Mouse (Mus musculus) G1E (cell line): ENCODE results near the gene Dus2. TPM values are rescaled to one million over a fixed set of nuclear protein-coding genes. Genes with fewer than 3 reads are reported as not detected.
"Not testable (repeated sequence)": the region's sequence is repeated elsewhere in the genome, so short reads cannot be mapped to it uniquely, and the experiment has no call there.

Experiments
- ATAC-seq: 2 replicates; pipeline ENCODE4 v1.8.0; 2016; ENCODE audit warnings: mild to moderate bottlenecking; ENCODE audit not compliant: insufficient number of reproducible peaks, poor library complexity, low FRiP score, severe bottlenecking; ENCODE audit errors: extremely low read depth
- DNase-seq: peaks from one replicate; pipeline ENCODE4 v3.0.0; 2012; ENCODE audit warnings: low spot score
- H3K27me3 ChIP-seq: 2 replicates; pipeline ENCODE4 v1.6.1; 2012; ENCODE audit warnings: mild to moderate bottlenecking, low read length, inconsistent platforms; ENCODE audit not compliant: insufficient read depth
- H3K36me3 ChIP-seq: replicated peaks from 2 replicates; pipeline ENCODE3; 2012; ENCODE audit warnings: mild to moderate bottlenecking, inconsistent platforms
- H3K4me1 ChIP-seq: 2 replicates; pipeline ENCODE4 v1.6.1; 2012; ENCODE audit warnings: low read depth, low read length, inconsistent platforms, mixed read lengths; ENCODE audit not compliant: insufficient read depth
- H3K4me3 ChIP-seq: 2 replicates; pipeline ENCODE4 v1.5.1; 2012; ENCODE audit warnings: low read depth, mild to moderate bottlenecking, inconsistent platforms, low read length, moderate library complexity, mixed read lengths
- H3K9me3 ChIP-seq: replicated peaks from 2 replicates; pipeline ENCODE4 v1.6.1; 2012; ENCODE audit warnings: inconsistent platforms
- CTCF ChIP-seq: IDR thresholded peaks from 2 replicates; pipeline ENCODE4 v1.5.1; 2012; ENCODE audit warnings: low read depth, low read length, inconsistent platforms, mixed read lengths
- GATA1 ChIP-seq: IDR thresholded peaks from 2 replicates; pipeline ENCODE4 v1.6.1; 2012; ENCODE audit warnings: borderline replicate concordance, low read length, inconsistent platforms, mixed read lengths
- GATA2 ChIP-seq: IDR thresholded peaks from 2 replicates; pipeline ENCODE4 v1.6.1; 2012; ENCODE audit warnings: low read depth, low read length, inconsistent platforms, borderline replicate concordance
- POLR2AphosphoS5 ChIP-seq: IDR thresholded peaks from 2 replicates; pipeline ENCODE4 v1.6.1; 2012; ENCODE audit warnings: low read depth, low read length, inconsistent platforms; ENCODE audit not compliant: insufficient replicate concordance
- TAL1 ChIP-seq: conservative IDR thresholded peaks from 2 replicates; pipeline ENCODE4 v1.6.1; 2012; ENCODE audit warnings: low read depth, low read length, inconsistent platforms, mixed read lengths
- polyA plus RNA-seq: library from polyadenylated mRNA; stranded (reverse); fragments of >175 nt; gene quantifications from 2 replicates; pipeline ENCODE4 v1.2.3, GENCODE M21; 2012
- total RNA-seq, 2 experiments: library from RNA; stranded (forward) in 1 of 2; stranded (reverse) in 1 of 2; fragments of 200-1000 nt in 1 of 2; fragments of >200 nt in 1 of 2; fragmentation: Nextera tagmentation in 1 of 2; gene quantifications; 2 replicates each; pipeline ENCODE4 v1.2.3; 2014 to 2017

The Dus2 gene
- total and polyA plus RNA-seq, 3 experiments: 3.9 to 21.7 (median 14.2) TPM

GRCm38 (mm10) chr8:106010748-106011642, 19.9 kb downstream of the Dus2 start:
- peak; percentile 84 for DNase-seq
- TF ChIP-seq GATA2 (no peak), TAL1 (no peak), GATA1 (no peak), CTCF (no peak), POLR2AphosphoS5 (no peak)
- peaks cover 36% of the 10 kb centered on the region for H3K4me1 ChIP-seq
- peak overlapping the region; percentile 99 for H3K4me3 ChIP-seq
- peak; percentile 84 for ATAC-seq
- no peaks in the 10 kb centered on the region for H3K27me3 ChIP-seq
- H3K36me3 ChIP-seq: peaks cover 37% of the 10 kb centered on the region
- H3K9me3 ChIP-seq: no peaks in the 10 kb centered on the region

- DNase-seq (peak; percentile 40), ATAC-seq (no peak)
- peak within 1 kb of the TSS; percentile 99 for H3K4me3 ChIP-seq
- H3K27me3 ChIP-seq: no peaks in the 10 kb centered on the region
- TF ChIP-seq TAL1 (no peak), GATA1 (no peak), CTCF (no peak), GATA2 (no peak), POLR2AphosphoS5 (no peak)
- H3K36me3 ChIP-seq: peaks cover 41% of the 10 kb centered on the region
- H3K4me1 ChIP-seq: peaks cover 41% of the 10 kb centered on the region
- no peaks in the 10 kb centered on the region for H3K9me3 ChIP-seq
These were observed 20.5 kb downstream of the Dus2 start, which contains the start of gene Ddx28 for GRCm38 (mm10) chr8:106011643-106011986. Gene Ddx28 (minus strand): TSS chr8:106011882.

GRCm38 (mm10) chr8:106012203-106012602, 21.1 kb downstream of the Dus2 start:
- 0 out of 2 replicates have a peak, but pooled peaks have one; percentile 26 for TF ChIP-seq TAL1
- H3K27me3 ChIP-seq, ATAC-seq, H3K9me3 ChIP-seq: not testable (repeated sequence)
- Histone ChIP-seq H3K36me3 (peaks cover 46% of the 10 kb centered on the region), H3K4me3 (peak overlapping the region; percentile 99), H3K4me1 (peaks cover 46% of the 10 kb centered on the region)
- peak; percentile 46 for DNase-seq

- Histone ChIP-seq H3K36me3 (peaks cover 61% of the 10 kb centered on the region), H3K4me1 (peaks cover 33% of the 10 kb centered on the region), H3K4me3 (no peak overlapping the region), H3K27me3 (no peaks in the 10 kb centered on the region), H3K9me3 (no peaks in the 10 kb centered on the region)
- ATAC-seq: no peak
- no peak for DNase-seq
- no peak for TF ChIP-seq GATA2
- TF ChIP-seq GATA1: no peak
- no peak for TF ChIP-seq TAL1
- no peak for TF ChIP-seq CTCF
- no peak for TF ChIP-seq POLR2AphosphoS5
These were observed 25.1 kb downstream of the Dus2 start for GRCm38 (mm10) chr8:106016284-106016683.

- TF ChIP-seq GATA1 (no peak), POLR2AphosphoS5 (no peak), CTCF (no peak), GATA2 (no peak), TAL1 (no peak)
- ATAC-seq: peak; percentile 40
- H3K4me1 ChIP-seq: peaks cover 29% of the 10 kb centered on the region
These were observed 26.0 kb downstream of the Dus2 start for GRCm38 (mm10) chr8:106017130-106017529.

GRCm38 (mm10) chr8:106018039-106018438, 26.9 kb downstream of the Dus2 start:
- ATAC-seq (no peak), DNase-seq (no peak)
- no peaks in the 10 kb centered on the region for H3K27me3 ChIP-seq
- peaks cover 29% of the 10 kb centered on the region for H3K4me1 ChIP-seq
- peaks cover 77% of the 10 kb centered on the region for H3K36me3 ChIP-seq
- no peak overlapping the region for H3K4me3 ChIP-seq
- TF ChIP-seq TAL1 (no peak), GATA1 (no peak), CTCF (no peak), GATA2 (no peak), POLR2AphosphoS5 (no peak)
- H3K9me3 ChIP-seq: no peaks in the 10 kb centered on the region

More at GRCm38 (mm10) chr8:106017130-106017529, 26.0 kb downstream of the Dus2 start:
- Histone ChIP-seq H3K4me3 (no peak overlapping the region), H3K9me3 (no peaks in the 10 kb centered on the region), H3K27me3 (no peaks in the 10 kb centered on the region), H3K36me3 (peaks cover 70% of the 10 kb centered on the region)
- peak; percentile 72 for DNase-seq

- DNase-seq (peak; percentile 51), ATAC-seq (peak; percentile 54)
- H3K36me3 ChIP-seq: peaks cover 86% of the 10 kb centered on the region
- H3K9me3 ChIP-seq: no peaks in the 10 kb centered on the region
- no peak overlapping the region for H3K4me3 ChIP-seq
- TF ChIP-seq CTCF: peak; percentile 92
- TF ChIP-seq TAL1: no peak
- no peaks in the 10 kb centered on the region for H3K27me3 ChIP-seq
- H3K4me1 ChIP-seq: peaks cover 11% of the 10 kb centered on the region
These were observed 31.3 kb downstream of the Dus2 start for GRCm38 (mm10) chr8:106022483-106022882.
